Mouse (Mus musculus): ENCODE data around the gene Cpa2. TPM values are rescaled to one million over a fixed set of nuclear protein-coding genes. Genes with fewer than 3 reads are reported as not detected.

Cpa2 gene
- polyA plus RNA-seq (2012): not detected in 2 replicates

DNA sequence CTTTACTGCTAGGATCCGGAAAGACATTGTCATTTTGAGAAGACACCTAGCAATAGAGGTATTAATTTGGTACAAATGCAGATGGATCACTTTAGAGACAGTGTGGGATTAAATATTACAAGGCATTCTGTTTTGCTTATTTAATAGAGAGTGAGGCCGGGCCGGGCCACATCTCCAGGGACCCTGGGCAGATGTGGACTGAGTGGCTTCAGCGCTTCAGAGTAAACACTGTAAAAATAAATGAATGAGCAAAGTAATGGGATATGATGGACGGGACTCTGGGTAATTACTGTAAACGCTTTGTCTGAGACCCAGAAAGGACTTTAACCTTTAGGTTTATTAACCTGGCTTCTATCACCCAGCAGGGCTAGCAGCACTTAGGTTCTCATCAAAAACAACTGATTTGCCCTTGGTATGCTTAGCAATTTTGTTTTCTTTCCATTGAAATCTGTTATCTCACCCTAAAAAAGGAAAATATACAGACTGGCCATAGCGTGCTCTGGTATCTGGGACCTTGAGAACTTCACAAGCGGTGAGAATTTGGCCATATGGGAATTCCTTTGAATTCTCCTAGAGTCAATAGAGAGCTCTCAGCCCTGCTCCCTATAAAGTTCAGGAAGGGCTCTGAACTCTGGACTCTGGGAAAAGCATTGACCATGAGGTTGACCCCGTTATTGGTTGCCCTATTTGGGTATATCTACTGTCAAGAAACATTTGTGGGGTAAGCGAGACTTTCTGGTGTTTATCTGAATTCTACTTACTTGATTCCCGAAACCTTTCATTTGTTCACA, at the start of gene Cpa2:
TSS of gene Cpa2 (plus strand) at position 574 of the 791 bp plus-strand sequence.
- TF ChIP-seq GATA1 (IDR thresholded peaks at IDR 0.05; ENCODE audit: low read length): no peak

DNA sequence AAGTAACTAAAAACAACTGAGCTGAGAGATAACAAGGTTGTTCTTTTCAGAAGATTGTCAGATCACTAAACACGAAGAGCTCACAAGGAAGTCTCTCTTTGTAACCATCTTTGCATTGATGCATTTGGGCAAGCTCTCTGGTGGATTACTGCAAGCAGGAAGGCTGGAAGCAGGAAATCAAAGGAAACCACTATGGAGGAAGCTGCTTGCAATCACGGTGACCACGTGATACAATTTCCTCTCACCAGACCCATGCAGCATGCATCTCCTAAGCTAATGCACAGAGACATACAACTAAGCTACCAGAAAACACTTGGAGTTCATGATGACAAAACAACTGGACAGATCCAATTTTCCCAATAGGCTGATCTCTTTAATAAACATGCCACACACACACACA, 42.3 kb upstream of the Cpa2 start:
- no peak for TF ChIP-seq GATA1 (IDR thresholded peaks at IDR 0.05; ENCODE audit: low read length)

DNA sequence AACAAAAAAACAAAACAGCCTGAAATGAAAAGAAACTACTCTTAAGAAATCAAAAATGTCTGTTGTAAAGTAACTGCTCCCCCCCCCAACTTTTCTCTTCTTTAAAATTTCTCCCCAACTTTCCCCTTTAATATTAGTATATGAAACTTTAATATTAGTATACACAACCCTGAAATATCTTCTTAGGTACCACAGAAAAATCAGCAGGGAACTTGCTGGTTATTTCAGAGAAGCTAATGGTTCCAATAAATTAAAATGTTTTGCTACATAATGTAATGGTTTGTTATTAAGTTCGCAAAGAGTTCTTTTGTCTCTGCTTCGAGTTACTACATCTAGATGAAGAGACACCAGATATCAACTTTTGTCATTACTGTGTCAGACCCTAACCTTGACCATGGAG, 32.6 kb upstream of the Cpa2 start:
- TF ChIP-seq GATA1 (IDR thresholded peaks at IDR 0.05; ENCODE audit: low read length): no peak

DNA sequence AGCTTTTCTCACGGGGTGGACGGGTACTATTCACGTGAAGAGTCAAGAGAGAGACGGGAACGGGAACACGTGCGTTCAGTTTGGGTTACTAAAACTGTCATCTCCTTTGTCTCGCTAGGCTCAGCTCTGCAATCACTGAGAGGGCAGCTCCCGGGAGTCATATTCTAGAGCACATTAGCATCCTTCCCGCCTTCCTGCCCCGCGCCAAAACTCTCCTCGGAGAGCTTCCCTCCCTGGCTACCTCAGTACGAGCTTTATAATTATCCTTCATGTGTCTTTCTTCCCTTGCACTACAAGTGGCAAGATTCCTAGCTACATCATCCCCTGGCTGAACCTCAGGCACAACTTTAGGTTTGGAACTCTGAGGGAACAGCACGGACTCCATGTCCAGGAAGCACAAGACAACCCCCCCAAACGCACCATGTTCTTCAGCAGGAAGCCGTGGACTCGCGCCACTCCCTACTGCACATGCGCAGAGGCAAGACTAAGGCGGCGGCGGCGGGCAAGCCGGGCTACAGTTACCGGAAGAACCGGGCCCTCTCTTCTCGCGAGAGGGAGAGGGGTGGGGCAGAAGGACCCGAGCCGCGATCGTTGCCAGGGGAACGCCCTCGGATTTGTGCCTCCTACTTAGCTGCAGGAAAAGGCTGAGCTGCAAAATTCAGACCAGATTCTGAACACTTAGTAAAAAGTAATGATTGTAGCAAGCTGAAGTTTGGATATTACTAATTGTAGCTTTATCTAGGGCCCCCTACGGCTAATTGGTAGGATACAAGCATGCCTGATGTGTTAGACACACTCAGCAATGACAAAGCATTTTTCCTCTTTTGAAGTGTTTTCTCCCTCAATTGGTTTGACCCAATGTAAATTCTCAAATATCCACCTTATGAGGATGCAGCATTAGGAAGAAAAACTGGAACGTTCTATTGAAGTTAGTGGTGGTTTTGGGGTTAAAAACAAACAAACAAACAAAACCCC, 31.8 kb upstream of the Cpa2 start, which contains the start of the genes Tmem209 and Ssmem1:
TSS of gene Tmem209 (minus strand) at position 519 of the 975 bp plus-strand sequence.
TSS of gene Ssmem1 (plus strand) at position 585 of the 975 bp plus-strand sequence.
- TF ChIP-seq GATA1 (IDR thresholded peaks at IDR 0.05; ENCODE audit: low read length): no peak

DNA sequence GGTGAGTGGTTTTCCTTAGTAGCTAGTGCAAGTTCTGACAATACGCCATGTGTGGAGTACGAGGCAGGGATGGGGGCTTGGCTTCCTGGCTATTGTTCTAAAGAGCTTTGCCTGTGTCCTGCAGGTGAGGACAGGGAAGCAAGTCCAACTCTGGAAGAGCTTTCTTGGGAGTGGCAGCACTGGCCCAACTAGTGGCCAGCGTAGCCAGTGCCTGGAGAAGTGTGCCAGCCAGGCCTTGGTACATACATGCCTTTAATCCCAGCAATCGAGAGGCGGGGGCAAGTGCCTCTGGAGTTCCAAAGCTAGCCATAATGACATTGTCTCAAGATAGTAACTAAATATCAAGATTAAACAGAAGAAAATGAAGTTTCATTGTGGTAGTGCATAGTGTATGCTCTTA, 31.1 kb upstream of the Cpa2 start:
- no peak for TF ChIP-seq GATA1 (IDR thresholded peaks at IDR 0.05; ENCODE audit: low read length)

DNA sequence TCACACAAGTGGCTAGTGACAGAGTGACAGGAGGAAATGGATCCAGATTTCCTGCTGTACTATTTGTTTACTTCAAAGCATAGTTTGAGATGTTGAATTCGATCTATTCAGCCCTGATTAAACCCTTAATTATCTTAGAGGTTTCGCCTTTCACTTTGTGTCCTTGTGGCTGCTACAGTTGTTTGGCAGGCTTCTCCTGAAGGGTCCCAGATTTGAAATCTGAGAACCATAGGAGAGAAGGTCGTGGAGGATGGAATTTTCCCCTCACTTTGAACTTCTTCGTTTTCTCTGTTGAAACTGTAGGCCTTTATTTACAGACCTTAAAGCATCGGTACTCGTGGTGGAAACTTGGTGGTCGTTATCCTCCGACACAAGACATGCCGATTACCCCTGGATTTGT, 27.1 kb upstream of the Cpa2 start:
- TF ChIP-seq GATA1 (IDR thresholded peaks at IDR 0.05; ENCODE audit: low read length): no peak

DNA sequence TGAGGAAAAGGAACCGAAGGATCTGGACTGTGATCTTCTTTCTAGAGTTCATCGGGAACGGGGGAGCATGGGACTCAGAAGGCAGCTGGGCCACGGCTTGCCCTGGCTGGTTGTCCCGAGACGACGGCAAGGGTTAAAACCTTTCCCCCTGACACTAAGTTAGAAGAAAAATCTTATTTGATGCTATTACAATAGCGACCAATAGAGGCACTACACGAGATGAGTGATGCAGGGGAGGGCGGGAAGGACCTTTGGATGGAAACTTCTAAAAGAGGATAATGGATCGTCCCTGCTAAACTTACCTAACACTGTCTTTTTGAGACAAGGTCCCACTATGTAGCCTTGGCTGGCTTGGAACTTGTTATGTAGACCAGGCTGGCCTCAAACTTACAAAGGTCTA, 21.0 kb upstream of the Cpa2 start:
- no peak for TF ChIP-seq GATA1 (IDR thresholded peaks at IDR 0.05; ENCODE audit: low read length)

DNA sequence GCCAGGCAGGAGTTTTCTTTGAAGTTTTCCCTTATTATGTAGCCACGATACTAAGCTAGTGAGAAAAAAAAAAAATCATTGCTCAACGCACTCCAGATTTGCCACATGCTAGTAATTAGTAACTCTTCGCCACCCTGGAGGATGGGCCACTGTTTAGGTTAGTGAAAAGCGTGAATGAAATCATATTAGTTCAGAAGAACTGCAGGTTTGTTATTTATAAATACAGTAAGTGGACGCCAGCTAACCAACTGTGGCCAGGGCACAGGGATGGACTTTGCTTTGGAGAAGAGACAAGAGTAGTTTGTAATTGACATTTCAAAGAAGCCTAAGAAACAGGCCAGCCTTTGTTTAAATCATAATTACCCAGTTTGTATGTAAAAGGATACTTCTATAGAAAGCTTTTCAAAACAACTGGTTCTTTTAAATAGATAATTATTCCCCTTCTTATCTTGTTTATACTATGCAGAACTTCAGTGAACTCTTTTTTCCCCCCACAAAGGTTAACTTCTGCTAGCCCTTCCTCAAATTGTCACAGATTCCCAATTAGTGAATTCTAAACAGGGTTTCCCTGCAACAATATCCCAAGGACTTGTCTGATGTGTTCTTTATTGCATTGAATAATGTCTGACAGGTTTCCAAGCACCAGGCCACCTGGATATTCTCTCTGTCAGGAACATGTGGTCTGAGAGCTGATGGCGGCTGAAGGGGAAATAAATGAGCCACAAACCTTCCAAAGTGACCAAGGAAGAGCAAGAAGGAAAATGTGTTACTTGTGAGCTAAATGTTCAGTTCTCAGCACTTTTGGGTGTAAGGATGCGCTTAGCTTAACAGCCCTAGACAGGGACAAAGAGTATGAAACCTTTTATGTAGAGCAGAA, 15.7 kb upstream of the Cpa2 start:
- TF ChIP-seq GATA1 (IDR thresholded peaks at IDR 0.05; ENCODE audit: low read length): no peak

DNA sequence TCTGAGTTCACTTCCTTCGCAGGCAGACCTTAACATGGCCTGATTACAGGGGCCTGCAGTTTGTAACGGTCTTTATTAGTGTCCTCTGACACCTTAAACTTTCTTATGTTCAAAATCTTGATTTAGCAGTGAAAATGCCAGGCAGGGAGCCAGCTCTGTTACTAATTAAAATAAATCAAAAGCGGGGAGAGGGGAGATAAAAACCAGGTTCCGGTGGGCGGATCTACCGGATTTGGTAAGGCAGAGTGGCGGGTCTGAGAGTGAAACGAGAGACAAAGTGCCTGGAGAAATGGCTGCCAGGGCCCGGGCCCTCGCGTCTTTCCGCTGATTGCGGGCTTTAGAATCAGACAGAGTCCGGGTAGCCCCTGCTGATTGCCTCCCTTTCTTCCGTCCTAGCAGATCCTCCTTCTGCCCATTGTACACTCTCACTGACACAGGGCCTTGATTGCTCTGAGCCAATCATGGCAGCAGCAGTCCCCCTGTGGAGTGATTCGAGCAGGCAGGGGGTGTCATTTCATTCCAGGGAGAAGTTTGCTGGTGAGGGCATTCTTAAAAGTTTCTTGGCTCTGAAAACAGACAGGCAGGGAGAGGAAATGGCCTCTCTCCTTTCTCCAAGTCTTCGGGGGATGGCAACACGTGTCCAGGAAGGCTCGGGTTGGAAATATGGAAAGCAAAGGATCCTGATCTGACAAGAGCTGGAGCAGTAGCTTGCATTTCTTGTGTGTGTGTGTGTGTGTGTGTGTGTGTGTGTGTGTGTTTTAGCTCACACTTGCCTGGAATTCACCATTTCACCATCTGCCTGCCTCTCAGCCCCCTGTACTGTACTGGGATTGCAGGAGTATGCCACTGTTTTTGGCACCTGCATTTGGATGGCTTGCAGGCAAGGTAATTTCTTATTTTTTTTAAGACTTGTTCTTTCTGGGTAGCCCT, 14.5 kb upstream of the Cpa2 start:
- TF ChIP-seq GATA1 (IDR thresholded peaks at IDR 0.05; ENCODE audit: low read length): no peak

DNA sequence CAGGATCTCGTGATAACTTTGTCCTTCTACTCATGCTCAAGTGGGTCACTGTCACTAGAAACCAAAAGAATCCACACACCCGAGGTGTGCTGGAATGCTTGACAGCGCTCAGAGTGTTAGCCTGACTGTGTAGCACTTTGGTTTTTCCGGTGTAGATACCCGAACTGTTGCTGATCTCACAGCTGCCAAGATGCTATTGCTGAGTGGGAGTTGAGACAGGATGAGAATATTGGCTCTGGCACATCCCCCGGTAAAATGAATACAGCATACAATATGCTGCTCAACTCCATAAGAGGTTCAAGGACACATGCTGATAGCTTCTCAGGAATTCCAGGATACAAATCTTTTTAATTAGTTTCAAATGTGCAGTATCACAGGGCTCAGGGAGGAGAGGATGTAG, 12.6 kb upstream of the Cpa2 start:
- no peak for TF ChIP-seq GATA1 (IDR thresholded peaks at IDR 0.05; ENCODE audit: low read length)

DNA sequence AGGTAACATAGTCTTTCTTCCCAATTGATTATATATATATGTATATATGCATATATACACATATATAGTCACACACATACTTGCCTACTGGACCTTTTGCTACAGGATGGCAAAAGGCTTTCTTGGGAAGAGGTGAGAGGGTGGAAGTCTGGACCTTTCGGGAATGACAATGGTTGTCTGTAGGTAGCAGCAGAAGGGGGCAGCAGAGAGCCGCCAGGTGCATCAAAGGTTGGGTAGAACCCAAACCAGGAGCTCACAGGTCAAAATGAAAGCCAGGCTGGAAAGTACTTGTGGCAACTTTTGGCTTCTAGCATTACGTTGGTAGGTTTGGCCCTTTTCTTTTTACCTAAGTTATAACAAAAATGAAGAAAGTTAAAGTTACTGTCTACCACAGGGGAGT, 6.0 kb upstream of the Cpa2 start:
- TF ChIP-seq GATA1 (IDR thresholded peaks at IDR 0.05; ENCODE audit: low read length): no peak

DNA sequence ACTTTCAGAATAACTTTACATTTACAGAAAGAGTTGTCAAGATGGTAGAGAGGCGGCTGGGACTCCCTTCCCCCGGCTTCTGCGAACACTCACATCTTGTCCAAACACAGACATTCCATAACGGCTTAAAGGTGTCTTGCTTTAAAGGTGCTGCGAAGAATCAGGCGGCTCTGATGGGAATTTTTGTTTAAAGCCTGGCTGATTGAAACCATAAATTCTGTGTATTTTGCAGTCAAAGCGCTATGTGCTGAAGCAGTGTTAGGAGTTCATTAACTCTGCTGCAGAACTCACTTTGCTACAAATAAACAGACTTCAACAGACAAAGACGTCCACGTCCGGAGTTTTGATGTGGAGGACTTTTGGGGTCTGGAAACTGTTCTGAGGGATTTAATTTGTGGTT, 3.1 kb upstream of the Cpa2 start:
- TF ChIP-seq GATA1 (IDR thresholded peaks at IDR 0.05; ENCODE audit: low read length): no peak

DNA sequence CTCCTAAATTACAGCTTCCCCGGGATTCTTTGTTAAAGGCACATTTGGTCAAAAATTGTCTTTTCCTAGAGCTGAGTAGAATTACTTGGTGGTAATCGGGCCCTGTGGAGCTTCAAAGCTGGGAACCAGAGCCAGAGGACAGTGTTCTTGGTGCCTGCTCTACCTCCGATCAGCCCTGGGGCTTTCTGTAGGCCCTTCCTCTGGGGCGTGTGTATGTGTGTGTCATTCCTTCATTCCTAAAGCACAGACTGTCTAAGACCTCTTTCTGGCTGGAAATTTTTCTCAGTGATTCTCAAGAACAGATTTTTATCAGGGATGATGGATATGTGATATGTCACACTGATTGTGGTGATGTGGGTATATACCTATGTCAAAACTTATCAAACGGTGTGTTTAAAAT, 2.6 kb upstream of the Cpa2 start:
- no peak for TF ChIP-seq GATA1 (IDR thresholded peaks at IDR 0.05; ENCODE audit: low read length)

DNA sequence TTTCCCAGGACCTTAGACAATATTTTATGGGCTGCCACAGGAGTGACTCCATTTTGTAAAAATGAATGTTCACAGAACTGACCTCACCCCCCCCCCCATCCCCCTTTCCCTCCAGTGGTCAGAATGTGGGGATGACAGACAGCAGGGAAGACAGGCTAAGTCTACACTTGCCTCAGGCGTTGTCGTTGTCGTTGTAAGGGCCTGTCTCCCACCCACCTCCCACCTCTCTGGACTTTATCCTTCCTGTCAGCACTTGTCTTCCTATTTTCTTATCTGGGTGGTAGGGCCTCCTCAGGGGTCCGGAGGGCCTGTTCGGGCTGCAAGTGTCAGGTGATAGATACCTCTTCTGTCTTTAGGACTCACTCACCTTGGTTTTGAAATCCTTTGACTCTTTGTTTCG, 895 bp downstream of the Cpa2 start:
- no peak for TF ChIP-seq GATA1 (IDR thresholded peaks at IDR 0.05; ENCODE audit: low read length)

All from G1E-ER4 (cell line).